Mouse (Mus musculus) cerebellum, postnatal 36 days (tissue): Measurements from ENCODE around the gene Hs6st1.
"Not testable (repeated sequence)": the region's sequence is repeated elsewhere in the genome, so short reads cannot be mapped to it uniquely, and the experiment has no call there.

Source experiments
- DNase-seq, 2 experiments: peaks; one replicate each; pipeline ENCODE4 v3.0.0; 2021 to 2022; ENCODE audit warnings: mixed read lengths in 2 of 2

Hs6st1 gene

GRCm38 (mm10) chr1:36068076-36068475, at the start of gene Hs6st1:
TSS of gene Hs6st1 (plus strand) at chr1:36068400.
- peak; percentile 91 to 96 for DNase-seq

GRCm38 (mm10) chr1:36018617-36019016, 49.6 kb upstream of the Hs6st1 start:
- no peak for DNase-seq

DNA sequence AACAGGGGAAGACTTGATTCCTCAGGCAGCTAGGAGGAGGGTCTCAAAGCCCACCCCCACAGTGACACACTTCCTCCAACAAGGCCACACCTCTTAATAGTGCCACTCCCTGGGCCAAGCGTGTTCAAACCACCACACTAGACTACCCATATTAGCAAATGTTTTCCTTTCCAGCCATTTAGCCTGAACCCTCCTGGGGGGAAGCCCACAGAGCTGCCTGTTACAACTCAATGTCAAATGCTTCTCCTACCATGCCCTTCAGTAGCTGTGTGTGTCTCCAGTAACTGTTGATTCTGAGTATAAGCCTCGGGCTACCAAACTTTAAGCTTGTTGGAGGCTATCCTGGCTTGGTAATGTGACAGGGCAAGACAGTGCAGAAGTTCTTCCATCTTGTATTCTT, 49.0 kb upstream of the Hs6st1 start:
- no peak for DNase-seq

DNA sequence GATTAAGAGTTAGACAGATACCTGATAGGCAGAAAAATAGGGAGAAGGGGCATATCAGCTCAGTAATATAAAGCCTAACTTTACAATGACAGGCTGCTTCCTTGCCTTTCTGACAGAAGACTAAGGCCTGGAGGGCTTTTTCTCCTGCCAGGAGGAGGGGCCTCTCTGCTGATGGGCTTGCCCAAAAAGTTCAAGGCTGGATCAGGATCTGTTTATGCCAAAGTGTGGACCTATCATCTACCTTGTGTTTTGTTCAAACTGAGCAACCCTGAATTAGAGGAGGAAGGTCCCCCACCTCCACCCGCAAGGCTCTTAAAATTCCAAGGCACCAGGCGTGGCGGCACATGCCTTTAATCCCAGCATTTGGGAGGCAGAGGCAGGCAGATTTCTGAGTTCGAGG, 47.9 kb upstream of the Hs6st1 start:
- DNase-seq, result no peak

DNA sequence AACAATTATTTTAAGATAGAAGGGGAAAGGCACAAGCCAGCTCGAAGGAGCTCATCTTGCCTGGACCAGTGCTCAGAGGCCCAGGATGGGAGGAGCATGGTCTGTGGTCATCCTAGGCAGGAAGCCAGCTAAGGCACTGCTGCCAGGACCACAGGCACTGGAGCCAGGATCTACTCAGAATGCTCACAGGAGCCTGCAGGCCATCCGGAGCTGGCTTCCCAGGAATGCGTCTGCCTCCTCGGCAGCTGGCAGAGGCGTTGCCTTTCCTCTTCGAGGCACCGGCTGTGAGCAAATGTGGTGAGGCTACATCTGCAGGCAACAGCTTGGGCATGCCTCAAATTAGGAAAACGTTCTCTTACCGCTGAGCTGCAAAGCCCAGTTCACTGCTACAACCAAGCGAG, 37.8 kb upstream of the Hs6st1 start:
- DNase-seq, result peak; percentile 87

DNA sequence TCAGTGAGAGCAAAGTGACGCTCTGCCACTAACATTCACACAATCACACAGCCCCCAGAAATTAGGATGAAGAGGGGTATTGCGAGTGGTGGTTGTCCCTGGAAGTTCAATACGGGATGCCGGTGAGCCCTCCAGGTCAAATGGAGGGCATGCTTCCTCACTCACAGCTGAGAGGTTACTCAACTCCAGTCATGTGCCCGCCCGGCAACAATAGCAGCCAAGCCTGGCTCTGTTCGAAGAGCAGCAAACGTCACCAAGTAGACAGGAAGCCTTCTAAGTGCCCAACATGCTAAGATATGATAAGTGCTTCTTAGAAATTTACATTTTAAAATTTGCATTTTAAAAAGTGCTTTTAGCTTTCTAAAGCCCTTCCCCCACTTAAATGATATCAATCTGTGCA, 29.4 kb upstream of the Hs6st1 start:
- no peak for DNase-seq

- no peak for DNase-seq
Observed at GRCm38 (mm10) chr1:36042072-36042471, 26.1 kb upstream of the Hs6st1 start.

- DNase-seq, result not testable (repeated sequence)
Observed at GRCm38 (mm10) chr1:36043793-36044192, 24.4 kb upstream of the Hs6st1 start.

DNA sequence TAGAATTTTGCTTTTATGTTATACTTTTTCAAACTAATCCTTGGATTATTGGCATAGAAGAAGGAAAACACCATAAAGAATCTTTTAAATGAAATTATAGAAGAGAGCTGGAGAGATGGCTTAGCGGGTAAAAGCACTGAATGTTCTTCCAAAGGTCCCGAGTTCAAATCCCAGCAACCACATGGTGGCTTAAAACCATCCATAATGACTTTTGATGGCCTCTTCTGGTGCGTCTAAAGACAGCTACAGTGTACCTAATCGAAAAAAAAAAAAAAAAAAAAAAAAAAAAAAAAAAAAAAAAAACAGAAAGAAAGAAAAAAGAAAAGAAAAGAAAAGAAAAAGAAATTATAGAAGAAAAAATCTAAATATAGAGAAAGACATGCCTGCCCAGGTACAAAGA, 23.9 kb upstream of the Hs6st1 start:
- no peak for DNase-seq

GRCm38 (mm10) chr1:36052672-36053071, 15.5 kb upstream of the Hs6st1 start:
- DNase-seq, result no peak

GRCm38 (mm10) chr1:36053566-36053965, 14.6 kb upstream of the Hs6st1 start:
- DNase-seq, result no peak

GRCm38 (mm10) chr1:36054182-36054966, 13.8 kb upstream of the Hs6st1 start:
- DNase-seq, result no peak

DNA sequence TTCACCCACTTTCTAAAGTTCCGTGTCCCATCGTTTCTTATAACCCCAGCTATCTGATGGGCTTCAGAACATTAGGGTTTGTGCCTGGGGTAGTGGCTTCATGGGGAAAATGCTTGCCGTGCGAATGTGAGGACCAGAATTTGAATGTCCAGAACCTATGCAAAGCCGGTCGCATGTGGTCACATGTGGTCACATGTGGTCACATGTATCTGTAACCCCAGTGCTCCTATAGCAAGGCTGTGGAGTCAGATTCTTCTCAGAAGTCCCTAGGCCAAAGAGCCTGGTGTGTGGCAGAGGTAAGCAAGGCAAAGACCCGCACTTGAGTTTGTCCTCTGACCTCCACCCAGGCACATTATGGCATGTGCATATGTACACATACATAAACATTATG, 13.2 kb upstream of the Hs6st1 start:
- DNase-seq, result no peak

DNA sequence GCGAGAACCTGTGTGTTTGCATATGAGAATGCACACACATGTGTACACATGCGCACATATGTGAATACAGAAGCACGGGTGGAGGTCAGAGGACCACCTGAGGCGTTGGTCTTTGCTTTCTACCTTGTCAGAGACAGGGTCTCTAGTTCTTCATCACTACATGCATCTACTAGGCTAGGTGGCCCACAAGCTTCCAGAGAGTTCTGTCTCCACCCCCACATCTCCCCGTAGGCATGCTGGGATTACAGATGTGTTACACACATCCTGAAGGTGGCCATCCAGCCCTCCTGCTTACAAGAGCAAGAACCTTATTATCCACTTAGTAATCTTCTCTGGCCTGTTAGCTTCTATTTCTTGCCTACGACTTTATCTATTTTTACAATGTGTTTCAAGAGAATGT, 8.8 kb upstream of the Hs6st1 start:
- DNase-seq, result no peak

- no peak for DNase-seq
Observed at GRCm38 (mm10) chr1:36059959-36060953, 7.9 kb upstream of the Hs6st1 start.

DNA sequence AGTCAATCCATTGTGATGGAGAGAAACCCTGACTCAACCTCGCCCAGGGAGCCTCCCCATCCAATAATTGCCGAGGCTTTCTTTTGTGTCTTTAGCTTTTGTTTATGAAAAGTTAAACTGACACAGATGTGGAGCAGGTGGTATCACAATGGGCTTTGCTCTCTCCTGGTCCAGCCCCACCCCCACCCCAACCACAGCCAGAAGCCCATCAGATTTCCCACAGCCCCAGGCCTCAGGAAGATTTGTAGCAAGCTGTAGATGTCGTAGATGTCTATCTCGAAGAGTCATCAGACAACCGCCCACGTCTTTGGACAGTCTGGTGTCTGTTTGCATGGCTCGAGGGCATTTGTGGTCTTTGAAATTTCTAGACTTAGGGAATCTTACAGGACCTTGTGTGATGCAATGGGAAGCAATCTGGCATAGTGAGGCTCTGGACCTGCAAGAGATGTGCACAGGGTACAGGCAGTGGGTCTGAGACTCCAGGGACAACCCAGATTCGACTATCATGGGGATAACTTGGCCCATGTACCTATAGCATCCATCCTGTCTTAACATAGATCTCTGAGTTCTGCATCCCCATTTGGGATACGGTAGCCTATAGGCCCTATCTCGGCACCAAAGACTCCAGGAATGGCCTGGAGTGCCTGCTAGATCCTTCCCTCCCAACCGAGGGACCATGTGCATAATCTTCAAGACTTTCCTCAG, 6.8 kb upstream of the Hs6st1 start:
- DNase-seq, result no peak

GRCm38 (mm10) chr1:36062088-36062805, 6.0 kb upstream of the Hs6st1 start:
- no peak for DNase-seq

GRCm38 (mm10) chr1:36062826-36063640, 5.2 kb upstream of the Hs6st1 start:
- no peak for DNase-seq

- DNase-seq, result no peak
Observed at GRCm38 (mm10) chr1:36063641-36063955, 4.6 kb upstream of the Hs6st1 start.

- no peak for DNase-seq
Observed at GRCm38 (mm10) chr1:36064223-36064622, 4.0 kb upstream of the Hs6st1 start.

- DNase-seq, result peak; percentile 92 to 93
Observed at GRCm38 (mm10) chr1:36064861-36065760, 3.1 kb upstream of the Hs6st1 start.
